Mouse (Mus musculus) forebrain, embryonic 10.5 days (tissue): Measurements from ENCODE around the gene Zfp622. TPM values are rescaled to one million over a fixed set of nuclear protein-coding genes. Genes with fewer than 3 reads are reported as not detected.

Experiments used
- DNase-seq: peaks from one replicate; pipeline ENCODE4 v3.0.0-alpha.2; 2017; ENCODE audit warnings: low spot score; ENCODE audit errors: extremely low spot score
- H3K27ac ChIP-seq: fragments of 300-500 bp; sonication (generic); 2 replicates; pipeline ENCODE4 v1.5.1; 2016; ENCODE audit warnings: mild to moderate bottlenecking
- H3K27me3 ChIP-seq: fragments of 300-500 bp; sonication (generic); 2 replicates; pipeline ENCODE4 v1.6.1; 2016; ENCODE audit warnings: mild to moderate bottlenecking; ENCODE audit not compliant: poor library complexity, severe bottlenecking
- H3K36me3 ChIP-seq: fragments of 300-500 bp; sonication (generic); replicated peaks from 2 replicates; pipeline ENCODE4 v1.6.1; 2016; ENCODE audit warnings: mild to moderate bottlenecking, moderate library complexity
- H3K4me1 ChIP-seq: fragments of 300-500 bp; sonication (generic); 2 replicates; pipeline ENCODE4 v1.6.1; 2016
- H3K4me3 ChIP-seq: fragments of 300-500 bp; sonication (generic); 2 replicates; pipeline ENCODE4 v1.5.1; 2016; ENCODE audit warnings: mild to moderate bottlenecking, moderate library complexity
- H3K9me3 ChIP-seq: fragments of 300-500 bp; sonication (generic); 2 replicates; pipeline ENCODE4 v1.6.1; 2016; ENCODE audit warnings: mild to moderate bottlenecking, moderate library complexity
- WGBS: fragments of 180-500 bp; shearing (Covaris S2); methylation state at CpG from one replicate; pipeline ENCODE4 v1.1.7; 2016; 5-methylcytosine and 5-hydroxymethylcytosine counted together
- polyA plus RNA-seq: library from polyadenylated mRNA; unstranded; fragments of >200 nt; fragmentation: Nextera tagmentation; extraction: Ambion mirVana; gene quantifications from 2 replicates; pipeline ENCODE4 v1.2.1, GENCODE M21; 2016

Gene Zfp622
- polyA plus RNA-seq = 22.0 and 24.4 TPM in 2 replicates

DNA sequence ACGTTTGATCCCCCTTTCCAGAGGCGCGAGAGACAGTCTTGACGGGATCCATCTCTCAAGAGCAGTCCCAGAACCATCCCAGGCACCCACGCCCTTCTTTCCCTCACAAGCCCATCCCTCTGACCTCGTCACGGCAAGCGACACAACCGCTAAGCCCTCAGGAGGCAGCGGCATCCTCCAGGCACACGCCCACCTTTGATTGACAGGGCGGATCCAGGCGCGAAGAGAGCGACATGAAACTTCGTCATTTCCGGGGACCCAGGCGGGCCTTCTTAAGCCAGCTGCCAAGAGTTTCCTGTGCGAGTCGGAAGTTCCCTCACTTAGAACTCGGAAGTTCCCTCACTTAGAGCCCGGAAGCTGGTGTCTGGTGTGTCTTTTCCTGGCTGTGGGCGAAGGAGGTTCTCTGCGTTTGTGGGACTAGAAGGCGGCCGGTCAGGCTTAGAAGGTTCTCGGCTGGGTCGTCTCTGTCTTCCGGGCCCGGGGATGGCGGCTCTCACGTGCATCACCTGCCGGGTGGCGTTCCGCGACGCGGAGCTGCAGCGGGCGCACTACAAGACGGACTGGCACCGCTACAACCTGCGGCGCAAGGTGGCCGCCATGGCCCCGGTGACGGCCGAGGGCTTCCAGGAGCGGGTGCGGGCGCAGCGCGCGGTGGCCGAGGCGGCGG is at the start of gene Zfp622:
Gene Zfp622, plus strand, starts transcription at position 300 of the 667 bp plus-strand sequence.
- peak; percentile 98 for DNase-seq
- peak within 1 kb of the TSS; percentile 99 for H3K4me3 ChIP-seq
- H3K36me3 ChIP-seq = peaks cover 25% of the 10 kb centered on the region
- peak within 1 kb of the TSS; percentile 92 for H3K27ac ChIP-seq
- H3K9me3 ChIP-seq = no peaks in the 10 kb centered on the region
- no peaks in the 10 kb centered on the region for H3K27me3 ChIP-seq
- H3K4me1 ChIP-seq = peaks cover 20% of the 10 kb centered on the region
- WGBS = under 1% methylated on average over 57 of the region's 57 CpGs

DNA sequence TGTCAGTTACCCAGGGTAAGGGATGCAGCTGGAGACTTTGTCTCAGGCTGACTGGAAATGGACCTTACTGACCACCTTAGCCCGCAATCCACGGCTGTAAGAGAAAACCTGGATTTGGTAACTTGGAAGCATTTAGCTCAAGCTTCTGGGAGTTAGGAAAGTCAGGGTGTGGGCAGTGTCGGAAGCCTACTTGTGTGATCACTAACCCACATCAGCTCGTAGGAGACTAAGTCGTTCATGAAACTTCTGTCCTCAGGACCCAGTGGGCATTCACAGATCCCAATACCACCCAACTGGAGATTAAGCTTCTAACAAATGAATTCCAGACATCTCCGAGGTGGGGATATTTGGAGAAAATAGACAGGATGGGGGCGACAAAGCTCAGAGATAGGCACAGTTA is 49.8 kb upstream of the Zfp622 start:
- no peak overlapping the region for H3K4me3 ChIP-seq
- no peak for DNase-seq
- WGBS = 86% methylated on average over 7 of the region's 7 CpGs
- H3K27ac ChIP-seq = no peak overlapping the region
- peaks cover 15% of the 10 kb centered on the region for H3K4me1 ChIP-seq
- H3K27me3 ChIP-seq = no peaks in the 10 kb centered on the region
- no peaks in the 10 kb centered on the region for H3K9me3 ChIP-seq
- no peaks in the 10 kb centered on the region for H3K36me3 ChIP-seq

DNA sequence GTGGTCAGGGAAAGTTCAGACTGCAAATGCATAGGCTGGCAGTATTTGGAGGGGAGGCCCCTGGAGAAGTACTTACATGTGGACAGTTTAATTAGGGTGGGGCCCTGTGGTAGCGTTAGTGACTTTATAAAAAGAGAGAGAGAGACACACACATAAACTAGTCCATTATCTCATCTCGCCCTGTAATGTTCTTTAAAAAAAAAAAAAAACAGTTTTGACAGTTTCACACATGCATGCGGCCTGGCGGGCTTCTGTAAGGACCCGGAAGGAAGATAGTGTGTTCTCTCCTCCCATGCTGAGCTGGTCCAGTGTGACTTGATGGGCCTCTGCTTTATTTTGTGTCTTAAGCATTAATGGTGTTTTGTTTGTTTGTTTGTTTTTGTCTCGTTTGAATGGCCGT is 45.7 kb upstream of the Zfp622 start:
- H3K9me3 ChIP-seq = no peaks in the 10 kb centered on the region
- DNase-seq = no peak
- no peak overlapping the region for H3K4me3 ChIP-seq
- peaks cover 19% of the 10 kb centered on the region for H3K4me1 ChIP-seq
- H3K36me3 ChIP-seq = no peaks in the 10 kb centered on the region
- WGBS = 93% methylated on average over 7 of the region's 7 CpGs
- H3K27ac ChIP-seq = no peak overlapping the region
- H3K27me3 ChIP-seq = peaks cover 3% of the 10 kb centered on the region; the same call in 1 of the 2 replicates

DNA sequence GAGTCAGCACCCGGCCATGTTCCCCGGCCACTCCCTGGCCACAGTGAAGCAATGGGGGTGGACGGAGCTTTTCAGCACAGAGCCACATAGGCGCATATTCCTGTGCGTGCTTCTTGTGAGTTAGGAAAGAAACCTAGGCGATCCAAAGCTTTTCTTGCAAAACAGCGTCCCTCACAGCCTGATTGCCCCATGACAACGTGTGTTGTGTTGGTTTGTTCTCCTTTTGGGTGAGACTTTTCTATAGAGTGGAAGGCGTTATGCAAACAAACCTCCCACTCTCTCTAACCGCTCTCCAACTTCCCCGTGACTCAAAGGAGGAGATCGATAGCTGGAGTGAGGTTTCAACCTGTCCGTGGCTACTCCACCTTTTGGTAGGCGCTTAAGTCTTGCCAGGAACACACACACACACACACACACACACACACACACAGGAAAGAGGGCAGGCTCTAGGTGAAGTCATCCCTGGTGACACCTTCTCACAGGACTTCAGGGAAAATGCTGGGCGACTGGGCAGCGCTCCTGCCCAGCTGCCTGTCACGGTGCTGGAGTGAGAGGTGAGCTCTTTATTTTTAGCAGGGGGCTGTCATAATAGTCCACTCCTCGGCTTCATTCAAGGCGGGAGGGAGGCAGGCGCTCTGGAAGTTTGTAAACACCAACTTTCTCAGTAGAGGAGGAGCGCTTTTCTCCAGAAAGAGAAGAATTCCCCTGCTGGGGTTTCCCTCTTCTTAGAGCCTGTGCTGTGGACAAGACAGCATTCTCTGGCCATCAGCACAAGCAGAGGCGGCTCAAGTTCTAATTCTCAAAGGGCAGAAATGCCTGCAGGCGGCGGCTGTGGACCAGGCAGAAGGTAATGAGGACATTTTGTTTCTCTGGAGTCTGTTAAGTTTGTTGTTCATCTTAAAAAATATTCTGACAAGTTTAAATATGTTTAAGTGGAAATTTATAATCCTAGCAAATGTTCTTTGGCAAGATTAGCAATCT is 43.5 kb upstream of the Zfp622 start:
- H3K9me3 ChIP-seq = no peaks in the 10 kb centered on the region
- H3K4me1 ChIP-seq = peaks cover 15% of the 10 kb centered on the region
- no peak overlapping the region for H3K27ac ChIP-seq
- H3K27me3 ChIP-seq = peaks cover 3% of the 10 kb centered on the region; the same call in 1 of the 2 replicates
- no peak for DNase-seq
- no peaks in the 10 kb centered on the region for H3K36me3 ChIP-seq
- peak overlapping the region; percentile 25 for H3K4me3 ChIP-seq
- 43% methylated on average over 24 of the region's 24 CpGs for WGBS

DNA sequence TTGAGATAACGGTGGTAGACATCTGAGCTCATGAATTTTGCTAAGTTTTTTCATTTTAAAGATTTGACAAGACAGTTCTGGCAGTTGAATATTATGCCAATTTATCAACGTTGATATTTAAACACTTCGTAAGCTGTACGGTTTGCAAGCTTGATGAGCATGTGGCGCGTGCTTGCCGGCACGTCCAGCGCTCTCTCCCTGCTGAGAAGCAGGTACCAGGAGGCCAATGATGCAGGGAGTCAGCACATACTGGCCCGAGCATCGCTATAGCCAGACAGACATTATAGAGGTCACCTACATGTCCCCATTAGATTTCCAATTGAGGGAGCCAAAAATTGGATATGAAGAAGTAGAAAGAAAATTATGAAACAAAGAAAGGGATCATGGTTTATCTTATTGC is 42.7 kb upstream of the Zfp622 start:
- no peak for DNase-seq
- Histone ChIP-seq H3K27me3 (peaks cover 3% of the 10 kb centered on the region; the same call in 1 of the 2 replicates), H3K9me3 (no peaks in the 10 kb centered on the region), H3K36me3 (no peaks in the 10 kb centered on the region), H3K4me3 (no peak overlapping the region), H3K27ac (no peak overlapping the region), H3K4me1 (peaks cover 15% of the 10 kb centered on the region)
- WGBS = 90% methylated on average over 11 of the region's 11 CpGs

DNA sequence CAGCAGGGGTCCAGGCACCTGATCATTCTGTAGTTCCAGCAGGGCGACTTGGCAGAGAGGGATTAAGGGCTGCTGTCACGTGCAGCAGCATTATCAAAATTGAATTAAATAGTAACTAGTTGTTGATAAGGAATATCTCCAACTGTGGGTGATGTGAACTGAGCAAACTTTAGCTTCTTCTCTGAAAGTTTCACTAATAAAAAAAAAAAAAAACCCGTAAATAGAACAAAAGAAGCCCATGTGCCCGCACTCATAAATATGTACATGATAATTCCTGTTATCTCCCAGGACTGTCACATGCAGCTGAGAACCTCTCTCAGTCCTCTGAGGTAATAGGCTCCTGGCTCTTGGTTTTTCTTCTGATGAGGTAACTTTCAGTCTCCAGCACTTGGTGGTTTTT is 41.8 kb upstream of the Zfp622 start:
- WGBS = 67% methylated on average over 4 of the region's 4 CpGs
- Histone ChIP-seq H3K4me3 (no peak overlapping the region), H3K27me3 (peaks cover 3% of the 10 kb centered on the region; the same call in 1 of the 2 replicates), H3K9me3 (no peaks in the 10 kb centered on the region), H3K36me3 (no peaks in the 10 kb centered on the region), H3K27ac (no peak overlapping the region), H3K4me1 (peaks cover 15% of the 10 kb centered on the region)
- DNase-seq = no peak

DNA sequence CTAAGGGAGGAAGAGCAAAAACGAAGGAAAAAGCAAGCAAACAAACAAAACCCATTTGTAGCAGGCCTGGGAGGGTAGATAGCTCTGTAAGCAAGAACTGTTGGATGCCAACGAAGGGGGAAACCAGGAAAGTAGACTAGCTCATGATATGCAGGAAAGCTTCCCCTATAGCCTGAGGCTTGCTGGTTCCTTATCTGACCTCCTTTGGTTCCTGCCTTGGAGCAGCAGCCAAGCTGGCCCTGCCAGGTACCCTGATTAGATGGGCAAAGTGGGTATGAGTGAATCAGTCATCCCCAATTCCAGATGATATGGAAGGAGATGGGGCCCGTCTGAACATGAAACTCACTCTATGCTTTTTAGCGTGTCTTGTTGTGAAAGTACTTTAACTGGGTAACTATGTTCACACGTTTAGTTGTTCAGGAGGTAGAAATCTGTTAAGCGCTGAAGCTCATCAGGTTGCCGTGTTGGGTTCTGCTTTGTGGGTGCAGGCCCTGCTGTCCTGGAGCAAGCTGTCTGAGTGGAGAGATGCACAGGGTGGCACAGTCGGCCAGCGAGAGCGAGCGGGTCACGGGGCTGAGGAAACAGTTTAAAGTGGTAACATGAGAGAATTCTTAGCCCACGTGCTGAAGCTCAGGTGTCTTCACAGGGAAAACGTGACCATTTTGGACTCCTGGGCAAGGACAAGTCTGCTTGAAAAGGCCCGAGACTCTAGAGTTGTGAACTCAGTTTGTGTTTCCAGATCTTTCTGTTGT is 40.6 kb upstream of the Zfp622 start:
- no peak for DNase-seq
- Histone ChIP-seq H3K4me1 (peaks cover 15% of the 10 kb centered on the region), H3K4me3 (no peak overlapping the region), H3K9me3 (no peaks in the 10 kb centered on the region), H3K27ac (no peak overlapping the region), H3K36me3 (no peaks in the 10 kb centered on the region), H3K27me3 (peaks cover 3% of the 10 kb centered on the region; the same call in 1 of the 2 replicates)
- 88% methylated on average over 15 of the region's 15 CpGs for WGBS

DNA sequence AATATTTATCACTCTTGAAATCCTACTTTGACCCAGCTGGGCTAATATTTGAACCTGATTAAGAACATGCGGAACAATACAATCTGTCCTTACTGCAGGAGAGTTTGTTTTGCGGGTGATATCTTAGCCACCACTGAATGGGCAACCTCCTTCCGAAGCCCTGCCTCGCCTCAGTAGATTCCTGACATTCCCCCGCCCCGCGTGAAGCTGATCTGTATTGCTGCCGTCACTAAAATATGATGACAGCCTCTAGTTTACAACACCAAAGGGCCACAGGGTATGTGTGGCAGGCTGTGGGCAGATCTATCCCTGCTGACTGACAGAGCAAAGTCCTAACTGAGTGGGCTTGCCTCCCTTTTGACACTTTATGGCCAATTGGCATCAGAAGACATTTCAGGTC is 38.9 kb upstream of the Zfp622 start:
- peaks cover 3% of the 10 kb centered on the region; the same call in 1 of the 2 replicates for H3K27me3 ChIP-seq
- H3K4me1 ChIP-seq = peaks cover 14% of the 10 kb centered on the region
- H3K9me3 ChIP-seq = no peaks in the 10 kb centered on the region
- 91% methylated on average over 8 of the region's 8 CpGs for WGBS
- no peaks in the 10 kb centered on the region for H3K36me3 ChIP-seq
- no peak overlapping the region for H3K27ac ChIP-seq
- DNase-seq = no peak
- no peak overlapping the region for H3K4me3 ChIP-seq

DNA sequence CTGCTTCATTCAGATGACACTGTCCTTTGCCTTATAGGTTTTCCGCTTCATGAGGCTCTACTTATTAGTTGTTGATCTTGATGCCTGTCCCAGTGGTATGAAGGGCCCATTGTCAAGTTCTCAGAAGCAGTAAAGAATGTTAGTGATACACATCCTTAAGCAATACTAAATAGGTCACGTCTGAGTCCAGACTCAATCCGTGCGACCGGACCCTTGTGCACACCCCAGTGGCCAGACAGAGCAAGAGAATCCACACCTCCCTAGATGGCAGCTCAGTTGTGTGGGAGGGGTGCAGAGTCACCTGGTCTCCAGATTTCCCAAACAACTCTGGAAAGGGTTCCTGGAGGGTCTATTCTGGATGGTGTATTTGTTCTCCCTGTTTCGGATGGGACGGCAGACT is 37.7 kb upstream of the Zfp622 start:
- peaks cover 3% of the 10 kb centered on the region for H3K4me1 ChIP-seq
- no peak for DNase-seq
- no peaks in the 10 kb centered on the region for H3K36me3 ChIP-seq
- 91% methylated on average over 7 of the region's 7 CpGs for WGBS
- H3K9me3 ChIP-seq = no peaks in the 10 kb centered on the region
- H3K27me3 ChIP-seq = no peaks in the 10 kb centered on the region
- H3K27ac ChIP-seq = no peak overlapping the region
- H3K4me3 ChIP-seq = no peak overlapping the region

DNA sequence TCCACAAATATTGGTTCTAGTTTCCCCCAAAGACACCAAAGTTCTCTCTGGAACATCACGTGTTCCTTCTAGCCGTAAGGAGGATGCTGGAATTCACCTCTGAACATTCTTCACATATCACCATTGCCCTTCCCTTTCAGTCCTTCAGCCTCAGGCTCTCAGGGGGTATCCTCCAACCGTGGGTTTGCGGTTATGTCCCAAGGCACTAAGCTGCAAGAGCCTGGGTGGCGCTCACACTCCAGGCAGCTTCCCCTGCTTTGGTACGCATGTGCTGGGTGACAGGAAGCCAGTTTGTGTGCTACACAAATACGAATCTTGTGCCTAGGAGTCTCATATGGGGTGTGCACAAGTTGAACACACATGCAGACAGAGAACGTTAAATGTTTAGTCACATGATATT is 36.8 kb upstream of the Zfp622 start:
- DNase-seq = no peak
- no peaks in the 10 kb centered on the region for H3K27me3 ChIP-seq
- no peaks in the 10 kb centered on the region for H3K9me3 ChIP-seq
- no peaks in the 10 kb centered on the region for H3K4me1 ChIP-seq
- H3K4me3 ChIP-seq = no peak overlapping the region
- H3K36me3 ChIP-seq = no peaks in the 10 kb centered on the region
- 88% methylated on average over 8 of the region's 8 CpGs for WGBS
- no peak overlapping the region for H3K27ac ChIP-seq

DNA sequence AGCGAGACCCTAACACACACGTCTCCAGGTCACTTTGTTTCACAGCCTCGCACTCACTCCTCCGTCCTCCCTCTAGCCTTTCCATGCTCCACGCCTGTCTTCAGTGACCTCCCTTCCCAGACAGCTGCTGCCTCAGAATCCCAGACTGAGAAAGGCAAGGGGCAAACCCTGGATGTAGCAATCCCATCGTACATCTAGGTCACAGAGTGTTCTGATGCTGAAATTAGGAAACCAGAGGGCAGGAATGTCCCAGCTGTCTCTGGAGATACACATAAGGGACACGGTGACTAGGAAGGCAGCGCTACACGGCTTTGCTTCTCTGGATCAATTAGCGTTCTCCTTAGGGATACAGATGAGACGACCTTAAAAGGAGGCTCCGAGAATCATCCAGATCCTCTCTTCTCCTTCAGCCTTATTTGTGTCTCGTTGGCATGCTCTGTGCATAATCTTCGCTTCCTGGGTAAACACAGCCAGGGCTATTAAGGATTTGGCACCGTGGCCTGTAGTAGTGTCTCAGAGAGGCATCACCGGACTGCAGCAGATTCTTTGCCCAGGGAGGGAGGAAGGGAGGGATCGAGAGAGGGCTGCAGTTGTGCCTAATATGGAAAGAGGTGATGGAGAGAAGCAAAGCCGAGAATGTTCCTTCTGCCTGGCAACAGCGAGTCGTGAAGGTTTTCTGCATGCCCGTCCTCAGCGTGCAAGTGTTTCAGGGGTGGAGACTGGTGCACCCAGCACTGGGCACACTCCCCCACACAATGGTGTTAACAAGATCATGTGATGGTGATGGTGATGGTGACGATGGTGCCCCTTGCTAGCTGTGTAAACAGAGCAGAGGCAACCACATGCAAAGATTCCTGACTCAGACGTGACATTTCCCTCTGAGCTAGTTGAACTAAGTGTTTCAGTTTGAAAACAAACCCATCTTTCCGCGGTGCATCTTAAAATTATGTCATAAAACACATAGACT is 35.6 kb upstream of the Zfp622 start:
- WGBS = 90% methylated on average over 26 of the region's 26 CpGs

More for the DNA sequence above, 35.6 kb upstream of the Zfp622 start:
- Histone ChIP-seq H3K27ac (no peak overlapping the region), H3K4me3 (no peak overlapping the region), H3K36me3 (no peaks in the 10 kb centered on the region), H3K9me3 (no peaks in the 10 kb centered on the region), H3K4me1 (no peaks in the 10 kb centered on the region), H3K27me3 (no peaks in the 10 kb centered on the region)
- DNase-seq = no peak
